Mouse (Mus musculus) hindbrain, embryonic 16.5 days (tissue): ENCODE data around the gene Ifitm5. TPM values are rescaled to one million over a fixed set of nuclear protein-coding genes. Genes with fewer than 3 reads are reported as not detected.
"Not testable (repeated sequence)": the region's sequence is repeated elsewhere in the genome, so short reads cannot be mapped to it uniquely, and the experiment has no call there.

Source experiments
- ATAC-seq: fragments of 200-750 bp; cut with Nextera tagmentation; 2 replicates; pipeline ENCODE4 v1.8.0; 2017; ENCODE audit warnings: moderate TSS enrichment, moderate library complexity
- H3K27ac ChIP-seq: fragments of 300-500 bp; sonication (generic); 2 replicates; pipeline ENCODE4 v1.5.1; 2014; ENCODE audit warnings: low read depth, mild to moderate bottlenecking, control low read depth, low read length, moderate library complexity
- H3K27me3 ChIP-seq: fragments of 300-500 bp; sonication (generic); replicated peaks from 2 replicates; pipeline ENCODE4 v1.6.1; 2014; ENCODE audit warnings: low read length; ENCODE audit not compliant: control insufficient read depth, insufficient read depth
- H3K36me3 ChIP-seq: fragments of 300-500 bp; sonication (generic); 2 replicates; pipeline ENCODE4 v1.6.1; 2014; ENCODE audit warnings: mild to moderate bottlenecking, low read length, moderate library complexity, mixed read lengths; ENCODE audit not compliant: control insufficient read depth, insufficient read depth
- H3K4me1 ChIP-seq: fragments of 300-500 bp; sonication (generic); 2 replicates; pipeline ENCODE4 v1.6.1; 2014; ENCODE audit warnings: low read depth, low read length; ENCODE audit not compliant: control insufficient read depth, insufficient read depth
- H3K4me2 ChIP-seq: fragments of 300-500 bp; sonication (generic); 2 replicates; pipeline ENCODE4 v1.6.1; 2014; ENCODE audit warnings: mild to moderate bottlenecking, low read length, control low read depth, moderate library complexity
- H3K4me3 ChIP-seq: fragments of 300-500 bp; sonication (generic); 2 replicates; pipeline ENCODE4 v1.5.1; 2014; ENCODE audit warnings: mild to moderate bottlenecking, low read length, control low read depth, moderate library complexity
- H3K9ac ChIP-seq: fragments of 300-500 bp; sonication (generic); 2 replicates; pipeline ENCODE4 v1.6.1; 2014; ENCODE audit warnings: low read depth, mild to moderate bottlenecking, control low read depth, low read length, moderate library complexity
- H3K9me3 ChIP-seq: fragments of 300-500 bp; sonication (generic); 2 replicates; pipeline ENCODE4 v1.6.1; 2014; ENCODE audit warnings: mild to moderate bottlenecking, low read length, moderate library complexity; ENCODE audit not compliant: control insufficient read depth
- WGBS: fragments of 180-500 bp; shearing (Covaris S2); extraction: QIAGEN DNeasy Blood & Tissue Kit; methylation state at CpG from one replicate; pipeline ENCODE4 v1.1.7; 2014; 5-methylcytosine and 5-hydroxymethylcytosine counted together
- polyA plus RNA-seq: library from polyadenylated mRNA; unstranded; fragments of >200 nt; fragmentation: Nextera tagmentation; extraction: Ambion mirVana; gene quantifications from 2 replicates; pipeline ENCODE4 v1.2.1, GENCODE M21; 2015

Ifitm5 gene
- polyA plus RNA-seq, 1 experiment from 2014 or later, result 0.49 TPM

- H3K9ac ChIP-seq, result no peak overlapping the region
- WGBS, result 94% methylated on average over 7 of the region's 7 CpGs
- H3K4me2 ChIP-seq, result no peak overlapping the region
Measured at GRCm38 (mm10) chr7:140982971-140983370, 32.9 kb upstream of the Ifitm5 start.

GRCm38 (mm10) chr7:140981704-140982103, 31.6 kb upstream of the Ifitm5 start:
- H3K9ac ChIP-seq, result no peak overlapping the region
- no peak for ATAC-seq
- H3K4me1 ChIP-seq, result no peaks in the 10 kb centered on the region
- no peak overlapping the region for H3K4me2 ChIP-seq
- no peaks in the 10 kb centered on the region for H3K36me3 ChIP-seq
- no peaks in the 10 kb centered on the region for H3K9me3 ChIP-seq
- no peak overlapping the region for H3K4me3 ChIP-seq
- WGBS, result 97% methylated on average over 8 of the region's 8 CpGs
- no peak overlapping the region for H3K27ac ChIP-seq
- no peaks in the 10 kb centered on the region for H3K27me3 ChIP-seq

More at GRCm38 (mm10) chr7:140982971-140983370, 32.9 kb upstream of the Ifitm5 start:
- no peak overlapping the region for H3K27ac ChIP-seq
- ATAC-seq, result no peak
- H3K4me3 ChIP-seq, result no peak overlapping the region
- no peaks in the 10 kb centered on the region for H3K27me3 ChIP-seq
- no peaks in the 10 kb centered on the region for H3K36me3 ChIP-seq
- no peaks in the 10 kb centered on the region for H3K9me3 ChIP-seq
- no peaks in the 10 kb centered on the region for H3K4me1 ChIP-seq

DNA sequence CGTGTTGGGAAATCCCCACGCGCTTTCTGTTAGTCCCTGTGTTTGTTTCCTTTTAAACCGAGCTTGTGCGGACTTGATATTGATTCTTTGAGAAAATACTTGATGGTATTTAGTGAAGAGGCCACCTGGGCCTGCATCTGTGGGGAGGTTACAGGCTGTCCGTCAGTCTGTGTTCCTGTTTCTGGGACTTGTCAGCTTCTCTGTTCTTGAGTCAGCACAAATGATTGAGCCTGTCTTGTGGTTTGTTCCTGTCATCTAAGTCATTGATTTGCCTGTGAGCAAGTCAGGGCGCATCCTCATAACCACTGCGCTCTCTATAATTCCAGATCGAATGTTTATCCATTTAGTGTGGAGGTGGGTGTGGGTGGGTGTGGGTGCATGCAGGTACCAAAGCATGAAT, 26.6 kb upstream of the Ifitm5 start:
- ATAC-seq, H3K27ac ChIP-seq: not testable (repeated sequence)
- WGBS, result 90% methylated on average over 9 of the region's 9 CpGs

GRCm38 (mm10) chr7:140975465-140975864, 25.4 kb upstream of the Ifitm5 start:
- H3K27me3 ChIP-seq, result no peaks in the 10 kb centered on the region
- no peaks in the 10 kb centered on the region for H3K9me3 ChIP-seq
- no peaks in the 10 kb centered on the region for H3K4me1 ChIP-seq
- no peak overlapping the region for H3K9ac ChIP-seq
- WGBS, result 28% methylated on average over 3 of the region's 3 CpGs
- no peak overlapping the region for H3K4me3 ChIP-seq
- H3K27ac ChIP-seq, result no peak overlapping the region
- no peak for ATAC-seq
- H3K36me3 ChIP-seq, result no peaks in the 10 kb centered on the region
- no peak overlapping the region for H3K4me2 ChIP-seq

More for the DNA sequence above, 26.6 kb upstream of the Ifitm5 start:
- not testable (repeated sequence) for H3K4me3 ChIP-seq, H3K9ac ChIP-seq, H3K36me3 ChIP-seq, H3K27me3 ChIP-seq, H3K4me1 ChIP-seq, H3K4me2 ChIP-seq, H3K9me3 ChIP-seq

- H3K4me2 ChIP-seq, result no peak overlapping the region
- no peak overlapping the region for H3K4me3 ChIP-seq
- H3K27me3 ChIP-seq, result no peaks in the 10 kb centered on the region
- WGBS, result 21% methylated on average over 9 of the region's 9 CpGs
- H3K9ac ChIP-seq, result no peak overlapping the region
- no peak overlapping the region for H3K27ac ChIP-seq
- H3K4me1 ChIP-seq, result no peaks in the 10 kb centered on the region
- H3K9me3 ChIP-seq, result no peaks in the 10 kb centered on the region
- no peaks in the 10 kb centered on the region for H3K36me3 ChIP-seq
- no peak for ATAC-seq
Measured at GRCm38 (mm10) chr7:140974940-140975339, 24.8 kb upstream of the Ifitm5 start.

- no peaks in the 10 kb centered on the region for H3K4me1 ChIP-seq
- no peak for ATAC-seq
- H3K9ac ChIP-seq, result no peak overlapping the region
- H3K4me3 ChIP-seq, result no peak overlapping the region
- WGBS, result 21% methylated on average over 14 of the region's 14 CpGs
- no peaks in the 10 kb centered on the region for H3K27me3 ChIP-seq
- no peak overlapping the region for H3K27ac ChIP-seq
- H3K4me2 ChIP-seq, result no peak overlapping the region
- no peaks in the 10 kb centered on the region for H3K36me3 ChIP-seq
- H3K9me3 ChIP-seq, result no peaks in the 10 kb centered on the region
Measured at GRCm38 (mm10) chr7:140973396-140974165, 23.5 kb upstream of the Ifitm5 start.

DNA sequence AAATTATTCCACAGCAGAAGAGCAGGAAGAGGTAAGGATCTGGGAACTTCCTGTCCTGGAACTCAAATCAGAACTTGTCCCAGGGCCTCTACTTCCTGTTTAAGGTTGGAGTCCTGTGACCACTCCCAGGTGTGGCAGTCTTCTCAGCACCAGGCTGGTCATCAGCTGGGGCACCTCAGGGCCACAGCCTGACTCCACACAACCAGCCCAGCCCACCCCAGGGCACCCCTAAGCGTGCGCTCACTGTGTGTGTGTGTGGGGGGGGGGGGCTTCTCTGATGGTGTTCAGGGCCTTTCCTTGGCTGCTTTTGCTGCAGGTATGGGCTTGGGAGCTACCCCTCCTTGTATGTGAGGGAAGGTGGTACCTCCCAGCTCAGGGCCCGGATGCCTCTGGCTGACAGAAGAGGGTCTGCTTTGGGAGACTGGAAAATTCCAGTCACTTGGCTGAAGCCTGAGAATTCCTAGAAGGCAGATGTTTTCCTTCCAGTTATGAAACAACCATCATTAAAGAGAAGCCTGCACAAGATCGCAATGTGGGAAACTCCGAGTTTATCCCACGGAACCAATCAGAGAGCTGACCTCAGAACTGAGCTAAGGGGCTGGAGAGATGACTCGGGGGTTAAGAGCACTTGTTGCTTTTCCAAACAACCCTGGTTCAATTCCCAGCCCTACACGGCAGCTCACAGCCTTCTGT, 21.5 kb upstream of the Ifitm5 start:
- H3K4me1 ChIP-seq, result no peaks in the 10 kb centered on the region
- no peaks in the 10 kb centered on the region for H3K27me3 ChIP-seq
- WGBS, result 87% methylated on average over 8 of the region's 8 CpGs
- no peak overlapping the region for H3K9ac ChIP-seq
- H3K9me3 ChIP-seq, result no peaks in the 10 kb centered on the region
- no peaks in the 10 kb centered on the region for H3K36me3 ChIP-seq
- no peak for ATAC-seq
- H3K4me2 ChIP-seq, result no peak overlapping the region
- H3K4me3 ChIP-seq, result no peak overlapping the region
- no peak overlapping the region for H3K27ac ChIP-seq

- 56% methylated on average over 7 of the region's 7 CpGs for WGBS
- Histone ChIP-seq H3K4me3 (no peak overlapping the region), H3K4me1 (no peaks in the 10 kb centered on the region), H3K4me2 (no peak overlapping the region), H3K27ac (no peak overlapping the region), H3K9ac (no peak overlapping the region), H3K27me3 (no peaks in the 10 kb centered on the region), H3K36me3 (no peaks in the 10 kb centered on the region), H3K9me3 (no peaks in the 10 kb centered on the region)
- no peak for ATAC-seq
Measured at GRCm38 (mm10) chr7:140970931-140971330, 20.8 kb upstream of the Ifitm5 start.

DNA sequence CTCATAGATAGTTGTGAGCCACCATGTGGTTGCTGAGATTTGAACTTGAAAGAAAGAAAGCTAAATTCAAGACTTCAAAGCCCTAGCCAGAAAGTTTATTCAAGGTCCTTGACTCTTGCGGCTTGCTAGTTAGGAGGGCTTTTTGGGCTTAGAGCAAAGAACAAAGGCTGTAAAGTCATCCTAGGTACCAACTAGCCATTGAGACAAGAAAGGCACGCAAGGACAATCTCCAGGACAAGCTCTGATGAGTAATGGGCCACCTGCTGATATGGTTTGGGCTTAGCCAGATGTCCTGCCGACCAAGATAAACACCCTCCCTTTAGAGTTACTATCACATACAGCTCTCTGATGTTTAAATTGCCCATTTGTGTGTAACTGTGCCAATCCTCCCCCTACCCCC, 18.6 kb upstream of the Ifitm5 start:
- not testable (repeated sequence) for H3K27ac ChIP-seq
- 27% methylated on average over 3 of the region's 3 CpGs for WGBS

More for the DNA sequence above, 18.6 kb upstream of the Ifitm5 start:
- not testable (repeated sequence) for H3K9me3 ChIP-seq, H3K4me3 ChIP-seq, H3K9ac ChIP-seq, H3K4me2 ChIP-seq, H3K4me1 ChIP-seq, H3K27me3 ChIP-seq, H3K36me3 ChIP-seq, ATAC-seq
